Mouse (Mus musculus) stomach, postnatal 0 days (tissue): ENCODE measurements around the gene Sec22a.

Experiments used
- CTCF ChIP-seq: IDR thresholded peaks from 2 replicates; pipeline ENCODE4 v1.5.1; 2016; ENCODE audit warnings: antibody characterized with exemption, low read depth, mild to moderate bottlenecking, moderate library complexity
- EP300 ChIP-seq: optimal IDR thresholded peaks from 2 replicates; pipeline ENCODE3; 2016; ENCODE audit warnings: antibody characterized with exemption

- no peak for TF ChIP-seq CTCF
- TF ChIP-seq EP300, result no peak
Measured at GRCm38 (mm10) chr16:35300156-35300555, 63.6 kb downstream of the Sec22a start.
